Mouse (Mus musculus): ENCODE measurements around the gene Nudt16l1. TPM values are rescaled to one million over a fixed set of nuclear protein-coding genes. Genes with fewer than 3 reads are reported as not detected.

Gene Nudt16l1
- 57.5 TPM for polyA plus RNA-seq (2017; shearing (Covaris generic))

GRCm38 (mm10) chr16:4938461-4938860, at the start of gene Nudt16l1:
Gene Nudt16l1, plus strand, starts transcription at chr16:4938761.

GRCm38 (mm10) chr16:4963797-4964709, 25.5 kb downstream of the Nudt16l1 start, which contains the start of gene Anks3:
Gene Anks3, minus strand, starts transcription at chr16:4964205.

Other genes starting within 250 kb of the Nudt16l1 start
- 2.7 TPM for gene Nmral1, start 219.4 kb upstream of the Nudt16l1 start, polyA plus RNA-seq (2017; shearing (Covaris generic))
- 47.4 TPM for gene Hmox2, start 212.4 kb upstream of the Nudt16l1 start, polyA plus RNA-seq (2017; shearing (Covaris generic))
- gene Cdip1, start 148.5 kb upstream of the Nudt16l1 start, polyA plus RNA-seq (2017; shearing (Covaris generic)), result 73.7 TPM
- 0.31 TPM for gene 4930562C15Rik, start 103.3 kb upstream of the Nudt16l1 start, polyA plus RNA-seq (2017; shearing (Covaris generic))
- gene Ubald1, start 58.4 kb upstream of the Nudt16l1 start, polyA plus RNA-seq (2017; shearing (Covaris generic)), result 119 TPM
- 61.7 TPM for gene Mgrn1, start 52.5 kb upstream of the Nudt16l1 start, polyA plus RNA-seq (2017; shearing (Covaris generic))
- gene Anks3, start 25.4 kb downstream of the Nudt16l1 start, polyA plus RNA-seq (2017; shearing (Covaris generic)), result 55.1 TPM
- not detected for gene Sept12, start 59.1 kb downstream of the Nudt16l1 start, polyA plus RNA-seq (2017; shearing (Covaris generic))
- not detected for gene Smim22, start 68.5 kb downstream of the Nudt16l1 start, polyA plus RNA-seq (2017; shearing (Covaris generic))
- 15.3 TPM for gene Rogdi, start 74.8 kb downstream of the Nudt16l1 start, polyA plus RNA-seq (2017; shearing (Covaris generic))
- gene Glyr1, start 111.1 kb downstream of the Nudt16l1 start, polyA plus RNA-seq (2017; shearing (Covaris generic)), result 122 TPM
- gene Ubn1, start 111.3 kb downstream of the Nudt16l1 start, polyA plus RNA-seq (2017; shearing (Covaris generic)), result 78.4 TPM
- gene Ppl, start 193.7 kb downstream of the Nudt16l1 start, polyA plus RNA-seq (2017; shearing (Covaris generic)), result 0.15 TPM
- gene Sec14l5, start 208.3 kb downstream of the Nudt16l1 start, polyA plus RNA-seq (2017; shearing (Covaris generic)), result not detected

Data from effector memory CD4-positive, alpha-beta T cell, adult 5 months (primary cell).